Mouse (Mus musculus): Measurements from ENCODE around the gene Adgrb3.

Gene Adgrb3

GRCm38 (mm10) chr1:25828971-25829920 is at the start of gene Adgrb3:
Gene Adgrb3 (minus strand): TSS chr1:25829707.
- no peak for DNase-seq

- no peak for DNase-seq
Measured at GRCm38 (mm10) chr1:25877526-25877925, 48.0 kb upstream of the Adgrb3 start.

- DNase-seq: no peak
Measured at GRCm38 (mm10) chr1:25857473-25857872, 28.0 kb upstream of the Adgrb3 start.

GRCm38 (mm10) chr1:25854451-25854978 is 25.0 kb upstream of the Adgrb3 start:
- no peak for DNase-seq

GRCm38 (mm10) chr1:25832260-25832659 is 2.8 kb upstream of the Adgrb3 start:
- DNase-seq: no peak

- DNase-seq: no peak
Measured at GRCm38 (mm10) chr1:25831521-25831900, 2.0 kb upstream of the Adgrb3 start.

- DNase-seq: no peak
Measured at GRCm38 (mm10) chr1:25830757-25831520, 1.4 kb upstream of the Adgrb3 start.

GRCm38 (mm10) chr1:25829921-25830751 is 629 bp upstream of the Adgrb3 start:
- DNase-seq: peak; percentile 59 to 65

GRCm38 (mm10) chr1:25828071-25828755 is 1.3 kb downstream of the Adgrb3 start:
- no peak for DNase-seq

GRCm38 (mm10) chr1:25827436-25827835 is 2.1 kb downstream of the Adgrb3 start:
- DNase-seq: no peak

GRCm38 (mm10) chr1:25826771-25827170 is 2.7 kb downstream of the Adgrb3 start:
- DNase-seq: peak; percentile 39 to 40

GRCm38 (mm10) chr1:25824626-25825025 is 4.9 kb downstream of the Adgrb3 start:
- DNase-seq: no peak

- DNase-seq: no peak
Measured at GRCm38 (mm10) chr1:25823961-25824360, 5.5 kb downstream of the Adgrb3 start.

GRCm38 (mm10) chr1:25815491-25815890 is 14.0 kb downstream of the Adgrb3 start:
- no peak for DNase-seq

GRCm38 (mm10) chr1:25778784-25779183 is 50.7 kb downstream of the Adgrb3 start:
- DNase-seq: no peak

GRCm38 (mm10) chr1:25777459-25777858 is 52.0 kb downstream of the Adgrb3 start:
- DNase-seq: no peak

GRCm38 (mm10) chr1:25775440-25776130 is 53.9 kb downstream of the Adgrb3 start:
- DNase-seq: no peak

- no peak for DNase-seq
Measured at GRCm38 (mm10) chr1:25768958-25769357, 60.5 kb downstream of the Adgrb3 start.

- DNase-seq: no peak
Measured at GRCm38 (mm10) chr1:25755265-25755664, 74.2 kb downstream of the Adgrb3 start.

GRCm38 (mm10) chr1:25754528-25754927 is 75.0 kb downstream of the Adgrb3 start:
- DNase-seq: no peak

- no peak for DNase-seq
Measured at GRCm38 (mm10) chr1:25745575-25745974, 83.9 kb downstream of the Adgrb3 start.
